Mouse (Mus musculus) cerebellum, adult 2 months (tissue): Measurements from ENCODE around the gene Abce1.

ENCODE experiments used
- CTCF ChIP-seq: fragments of 200-500 bp; IDR thresholded peaks from 2 replicates; pipeline ENCODE4 v1.5.1; 2011; ENCODE audit warnings: low read depth, mild to moderate bottlenecking, control low read depth, low read length, moderate library complexity, borderline replicate concordance; ENCODE audit not compliant: insufficient read depth
- POLR2A ChIP-seq: fragments of 200-500 bp; IDR thresholded peaks from 2 replicates; pipeline ENCODE4 v1.6.1; 2011; ENCODE audit warnings: low read length, control low read depth, borderline replicate concordance; ENCODE audit not compliant: insufficient read depth

- TF ChIP-seq POLR2A, result no peak
- TF ChIP-seq CTCF, result no peak
Measured at GRCm38 (mm10) chr8:79748171-79748570, 36.6 kb upstream of the Abce1 start.
